Mouse (Mus musculus) large intestine, adult 2 months (tissue): Measurements from ENCODE around the gene Slx1b. TPM values are rescaled to one million over a fixed set of nuclear protein-coding genes. Genes with fewer than 3 reads are reported as not detected.

Experiments used
- DNase-seq: peaks from one replicate; pipeline ENCODE4 v3.0.0-alpha.2; 2012; ENCODE audit warnings: low read depth, low spot score
- WGBS: fragments of 180-500 bp; shearing (Covaris S2); methylation state at CpG from one replicate; pipeline ENCODE4 v1.1.7; 2018; 5-methylcytosine and 5-hydroxymethylcytosine counted together
- polyA plus RNA-seq: library from polyadenylated mRNA; depleted of rRNA; stranded (reverse); fragments of >200 nt; gene quantifications from 2 replicates; pipeline ENCODE4 v1.2.3, GENCODE M21; 2012

Slx1b gene
- polyA plus RNA-seq, 1 experiment: 8.8 TPM

- WGBS: 3% methylated on average over 39 of the region's 39 CpGs
- DNase-seq: no peak
These were observed 8.8 kb upstream of the Slx1b start for GRCm38 (mm10) chr7:126704121-126704980.

DNA sequence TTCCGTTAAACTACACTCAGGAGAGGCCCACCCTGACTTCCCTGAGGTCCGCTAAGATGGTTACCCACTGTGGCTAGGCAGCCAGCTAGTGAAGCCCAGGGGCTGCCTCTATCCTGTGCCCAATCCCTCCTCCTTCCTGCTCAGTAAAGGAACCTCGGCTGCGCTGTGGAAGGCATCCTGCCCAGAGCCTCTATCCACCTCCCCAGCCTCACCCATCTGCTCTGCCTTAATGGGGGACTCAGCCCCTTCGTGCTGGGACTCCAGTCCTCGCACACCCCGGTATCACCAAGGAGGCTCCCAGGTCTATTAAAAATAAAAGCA, 8.1 kb upstream of the Slx1b start:
- WGBS: 24% methylated on average over 7 of the region's 7 CpGs
- no peak for DNase-seq

DNA sequence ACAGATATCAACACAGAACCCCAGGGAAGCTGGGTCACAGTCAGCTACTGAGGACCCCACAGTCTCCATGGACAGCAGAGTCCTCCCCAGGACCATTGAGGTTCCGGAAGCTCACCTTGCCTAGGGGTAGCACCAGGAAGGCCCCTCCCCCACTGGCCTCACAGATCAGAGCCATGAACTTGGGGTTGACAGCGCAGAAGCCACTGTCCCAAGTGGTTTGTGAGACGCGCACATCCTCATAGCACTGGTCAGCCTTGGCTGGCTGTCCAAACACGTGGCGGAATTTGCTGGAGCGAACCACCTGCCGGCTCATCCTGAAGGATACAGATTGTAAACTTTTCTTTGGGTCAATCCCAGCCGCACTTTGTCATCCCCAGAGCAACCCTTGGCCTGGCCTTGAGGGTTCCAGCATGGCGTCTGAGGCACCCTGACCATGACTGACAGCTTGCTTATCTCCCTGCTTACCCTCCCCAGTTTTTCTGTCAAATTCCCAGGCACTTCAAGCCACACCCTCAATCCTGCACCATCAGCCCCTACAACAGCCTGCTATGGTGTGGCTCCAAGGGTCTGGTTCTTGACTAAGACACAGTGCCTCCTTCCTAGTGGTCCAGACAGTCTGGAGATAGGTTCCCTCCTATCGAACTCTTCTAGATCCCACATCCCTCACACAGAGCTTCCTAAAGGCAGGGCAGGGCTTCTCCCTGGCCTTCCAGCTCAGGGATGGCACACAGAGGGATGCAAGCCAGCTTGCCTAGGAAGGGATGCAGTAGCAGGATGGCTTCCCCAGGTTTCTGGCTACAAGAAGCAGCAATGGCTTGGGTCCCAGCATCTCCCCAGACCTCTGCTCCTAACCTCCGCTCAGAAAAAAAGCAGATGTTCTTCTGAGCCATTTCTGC, 7.5 kb upstream of the Slx1b start:
- no peak for DNase-seq
- 68% methylated on average over 12 of the region's 12 CpGs for WGBS

- 74% methylated on average over 6 of the region's 6 CpGs for WGBS
These were observed 6.8 kb upstream of the Slx1b start for GRCm38 (mm10) chr7:126702358-126702757.

GRCm38 (mm10) chr7:126701559-126702357, 6.2 kb upstream of the Slx1b start:
- 59% methylated on average over 24 of the region's 24 CpGs for WGBS

More at GRCm38 (mm10) chr7:126702358-126702757, 6.8 kb upstream of the Slx1b start:
- DNase-seq: no peak

DNA sequence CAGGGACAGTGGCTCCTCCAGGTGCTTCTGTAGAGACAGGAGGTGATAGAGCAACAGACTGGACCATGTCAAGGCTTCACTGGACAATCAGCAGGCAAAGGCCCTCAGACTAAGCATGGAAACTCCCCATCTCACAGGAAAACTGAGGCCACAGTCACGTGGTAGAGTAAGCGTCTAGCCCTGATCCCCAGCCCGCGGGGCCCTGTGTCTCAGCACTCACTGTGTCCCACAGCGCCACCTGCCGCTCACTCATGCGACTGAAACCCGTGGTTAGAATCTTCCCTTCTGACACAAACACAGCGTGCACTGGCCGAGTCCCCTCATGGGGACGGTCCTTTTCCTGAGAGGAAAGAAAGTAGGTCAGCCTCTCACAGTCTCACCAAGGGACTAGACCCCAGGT, 5.5 kb upstream of the Slx1b start:
- no peak for DNase-seq
- under 1% methylated on average over 11 of the region's 11 CpGs for WGBS

More at GRCm38 (mm10) chr7:126701559-126702357, 6.2 kb upstream of the Slx1b start:
- DNase-seq: no peak

GRCm38 (mm10) chr7:126700063-126701015, 4.8 kb upstream of the Slx1b start:
- no peak for DNase-seq
- 78% methylated on average over 25 of the region's 25 CpGs for WGBS

DNA sequence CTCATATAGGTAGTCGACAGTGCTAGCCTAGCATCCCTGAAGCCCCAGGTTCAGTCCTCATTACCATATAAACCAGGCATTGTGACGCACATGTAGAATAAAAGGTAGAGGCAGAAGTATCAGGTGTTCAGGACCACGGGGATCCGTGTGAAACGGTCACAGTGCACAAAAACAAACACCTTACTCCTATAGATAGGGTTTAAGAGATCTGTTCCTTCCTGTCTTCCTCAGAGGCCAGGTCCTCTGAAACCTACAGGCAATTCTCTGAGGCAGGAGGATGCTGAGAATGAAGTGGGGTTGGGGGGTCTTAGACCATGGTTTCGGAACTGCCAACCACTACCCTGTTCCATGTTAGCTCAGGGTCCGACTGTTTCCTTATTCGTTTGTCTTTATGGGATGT, 2.3 kb upstream of the Slx1b start:
- DNase-seq: no peak
- WGBS: 86% methylated on average over 8 of the region's 8 CpGs

DNA sequence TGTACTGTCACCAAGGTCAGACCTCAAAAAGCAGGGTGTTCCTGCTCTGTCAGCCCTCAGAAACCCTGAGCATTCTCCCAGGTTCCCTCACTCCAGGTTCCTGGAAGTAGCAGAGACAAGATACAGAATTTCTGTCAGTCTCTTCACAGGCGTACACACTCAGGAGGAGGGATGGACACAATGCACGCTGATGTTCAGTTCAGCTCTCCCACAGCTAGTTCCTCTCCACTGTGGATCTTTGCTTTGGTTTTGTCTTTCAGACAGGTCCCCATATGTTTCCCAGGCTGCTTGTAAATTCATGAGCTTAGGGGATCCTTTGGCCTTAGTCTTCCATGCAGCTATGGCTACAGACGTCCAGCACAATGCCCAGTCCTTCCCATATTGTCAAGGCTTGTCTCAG, 1.3 kb upstream of the Slx1b start:
- 70% methylated on average over 3 of the region's 3 CpGs for WGBS
- DNase-seq: no peak

DNA sequence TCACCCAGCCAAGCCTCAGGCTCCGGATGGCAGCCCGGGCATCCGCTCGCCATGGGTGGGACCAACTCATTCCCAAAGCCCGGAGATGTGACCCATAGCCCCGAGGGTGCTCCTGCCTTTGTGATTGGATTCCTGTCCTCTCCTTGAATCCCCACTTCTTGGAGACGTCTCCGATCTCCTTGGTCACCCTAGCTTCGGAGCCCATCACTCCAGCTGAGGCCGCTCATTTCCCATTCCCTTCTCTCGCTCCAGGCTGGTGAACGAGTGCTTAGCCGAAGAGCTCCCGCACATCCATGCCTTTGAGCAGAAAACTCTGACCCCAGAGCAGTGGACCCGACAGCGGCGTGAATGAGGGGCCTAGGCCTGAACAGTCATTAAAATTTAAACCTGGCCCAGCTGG, 719 bp upstream of the Slx1b start:
- 3% methylated on average over 17 of the region's 17 CpGs for WGBS
- no peak for DNase-seq

DNA sequence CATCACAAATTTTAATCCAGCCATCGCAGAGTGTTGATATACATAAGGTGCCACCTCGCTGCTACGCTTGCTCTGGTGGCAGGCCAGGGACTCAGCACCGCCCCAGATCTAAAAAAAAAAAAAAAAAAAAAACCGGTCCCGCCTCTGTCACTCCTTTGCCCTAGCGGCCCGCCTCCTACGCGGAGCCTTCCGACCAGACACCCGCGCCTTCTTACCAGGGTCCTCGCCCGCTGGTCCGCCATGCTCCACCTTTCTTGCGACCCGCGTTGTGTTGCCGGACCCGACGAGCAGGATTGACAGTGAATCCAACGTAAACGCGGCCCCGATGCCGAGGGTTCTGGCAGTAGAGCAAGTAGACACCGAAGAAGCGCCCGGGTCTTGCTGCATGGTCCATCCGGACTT, 373 bp downstream of the Slx1b start, which contains the start of gene Bola2:
Gene Bola2, plus strand, starts transcription at position 192 of the 402 bp plus-strand sequence.
- no peak for DNase-seq
- WGBS: under 1% methylated on average over 31 of the region's 31 CpGs

DNA sequence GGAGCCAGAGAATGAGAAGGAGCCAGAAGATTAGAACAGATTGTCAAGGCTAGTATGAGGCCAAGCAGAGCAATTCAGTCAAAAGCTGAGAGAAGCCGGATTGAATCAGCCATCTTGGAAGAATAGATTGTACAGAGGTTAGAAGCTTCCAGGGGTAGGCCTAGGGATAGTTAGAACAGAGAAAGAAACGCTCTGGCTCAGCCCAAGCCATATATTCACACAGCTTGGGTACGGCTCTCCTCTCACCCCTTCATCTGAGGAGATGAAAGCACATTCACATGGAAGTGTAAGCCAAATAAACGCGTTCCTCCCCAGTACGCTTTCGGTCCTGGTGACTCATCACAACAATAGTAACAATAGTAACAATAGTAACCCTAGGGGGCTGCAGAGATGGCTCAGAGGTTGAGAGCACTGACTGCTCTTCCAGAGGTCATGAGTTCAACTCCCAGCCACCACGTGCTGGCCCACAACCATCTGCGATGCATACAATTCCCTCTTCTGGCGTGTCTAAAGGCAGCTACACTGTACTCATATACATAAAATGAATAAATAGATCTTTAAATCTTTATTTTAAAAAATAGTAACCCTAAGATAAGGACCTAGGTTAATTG, 1.0 kb downstream of the Slx1b start:
- DNase-seq: no peak
- 31% methylated on average over 10 of the region's 10 CpGs for WGBS

GRCm38 (mm10) chr7:126693781-126694180, 1.8 kb downstream of the Slx1b start:
- DNase-seq: no peak
- 50% methylated on average over 7 of the region's 7 CpGs for WGBS

GRCm38 (mm10) chr7:126693256-126693655, 2.3 kb downstream of the Slx1b start:
- 7% methylated on average over 3 of the region's 3 CpGs for WGBS
- DNase-seq: peak; percentile 83

- WGBS: 95% methylated on average over 26 of the region's 26 CpGs
- no peak for DNase-seq
These were observed 3.2 kb downstream of the Slx1b start for GRCm38 (mm10) chr7:126692426-126692825.

- DNase-seq: no peak
- WGBS: 60% methylated on average over 5 of the region's 5 CpGs
These were observed 3.9 kb downstream of the Slx1b start for GRCm38 (mm10) chr7:126691676-126692075.

DNA sequence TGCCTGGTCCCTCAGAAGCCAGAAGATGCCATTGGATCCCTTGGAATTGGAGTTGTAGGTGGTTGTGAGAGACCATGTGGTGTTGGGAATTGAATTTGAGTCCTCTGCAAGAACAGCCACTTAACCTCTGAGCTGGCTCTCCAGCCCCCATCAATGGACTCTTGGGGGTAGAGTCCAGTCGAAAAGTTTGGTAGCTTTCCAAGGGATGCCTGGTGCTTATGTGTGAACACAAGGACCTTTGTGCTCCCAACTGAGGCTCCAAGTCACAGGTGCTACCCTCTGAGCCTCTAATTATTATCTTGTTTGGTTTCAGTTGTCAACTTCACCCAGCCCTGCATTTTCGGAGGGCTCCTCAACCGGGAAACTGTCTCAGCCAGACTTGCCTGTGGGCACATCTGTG, 4.8 kb downstream of the Slx1b start:
- 37% methylated on average over 3 of the region's 3 CpGs for WGBS
- no peak for DNase-seq

GRCm38 (mm10) chr7:126689021-126689420, 6.6 kb downstream of the Slx1b start:
- WGBS: 82% methylated on average over 3 of the region's 3 CpGs
- no peak for DNase-seq
